Mouse (Mus musculus) spleen, adult 12 weeks (tissue): ENCODE data around the gene 3830406C13Rik.
A peak's percentile ranks its signal among the peaks of the same experiment; 100 is the strongest.
"Not testable (repeated sequence)": the region's sequence is repeated elsewhere in the genome, so short reads cannot be mapped to it uniquely, and the experiment has no call there.

Source experiments
- DNase-seq: peaks from one replicate; pipeline ENCODE4 v3.0.0; 2022; ENCODE audit warnings: low spot score

3830406C13Rik gene

DNA sequence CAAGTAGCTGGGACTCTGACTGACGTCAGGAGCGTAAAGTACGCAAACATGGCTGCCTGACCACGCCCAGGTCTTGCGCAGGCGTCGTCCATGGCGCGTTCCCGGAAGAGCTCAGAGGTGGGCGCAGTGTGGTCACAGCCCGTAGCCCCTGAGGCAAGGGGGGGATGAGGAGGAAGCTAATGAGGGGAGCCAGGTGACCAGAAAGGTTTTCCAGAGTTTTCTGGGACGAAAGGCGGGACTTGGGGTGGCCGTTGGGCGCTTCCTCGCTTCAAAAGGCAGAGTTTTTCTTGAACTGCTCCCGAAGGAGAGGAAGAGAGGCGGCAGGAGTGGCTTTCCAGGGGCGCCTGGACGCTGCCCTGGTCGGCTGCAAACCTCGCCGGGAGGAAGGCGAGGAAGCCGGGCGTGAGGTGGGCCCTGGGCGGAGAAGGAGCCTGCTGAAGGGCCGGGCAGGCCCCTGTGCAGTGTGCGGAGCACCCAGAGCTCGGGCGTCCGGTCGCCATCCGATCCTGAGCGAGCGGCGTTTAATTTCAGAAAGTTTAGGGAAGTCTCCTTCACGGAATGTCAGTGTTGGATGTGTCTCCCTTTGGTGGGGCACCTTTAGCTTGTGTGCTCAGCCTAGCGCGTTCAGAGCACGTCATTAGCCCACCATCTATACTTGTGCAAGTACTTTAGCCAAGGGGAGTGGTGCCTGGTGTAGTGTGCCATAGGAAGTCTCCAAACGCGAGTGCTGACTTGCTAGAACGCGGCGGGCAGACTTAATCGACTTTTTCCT lies at the start of gene 3830406C13Rik:
Gene 3830406C13Rik (plus strand): TSS at position 33 of the 772 bp plus-strand sequence.
- DNase-seq, result peak; percentile 61

DNA sequence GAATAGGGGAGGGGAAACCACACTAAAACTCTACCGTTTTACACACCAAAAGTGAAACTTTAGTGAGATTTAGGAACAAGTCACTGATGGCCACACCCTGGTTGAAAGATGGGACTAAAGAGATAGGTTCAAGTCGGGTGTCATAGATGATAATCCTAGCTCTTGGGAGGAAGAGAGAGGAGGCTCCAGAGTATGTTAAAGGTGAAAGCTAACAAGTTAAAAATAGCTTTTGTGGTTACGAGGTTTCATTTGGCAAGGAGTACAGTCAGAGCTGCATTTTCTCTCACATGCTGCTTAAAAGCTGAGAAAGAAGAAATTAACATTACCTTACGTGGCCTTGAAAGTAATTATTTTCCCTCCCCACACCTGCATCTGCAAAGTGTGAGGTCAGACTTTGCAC lies 40.2 kb upstream of the 3830406C13Rik start:
- no peak for DNase-seq

DNA sequence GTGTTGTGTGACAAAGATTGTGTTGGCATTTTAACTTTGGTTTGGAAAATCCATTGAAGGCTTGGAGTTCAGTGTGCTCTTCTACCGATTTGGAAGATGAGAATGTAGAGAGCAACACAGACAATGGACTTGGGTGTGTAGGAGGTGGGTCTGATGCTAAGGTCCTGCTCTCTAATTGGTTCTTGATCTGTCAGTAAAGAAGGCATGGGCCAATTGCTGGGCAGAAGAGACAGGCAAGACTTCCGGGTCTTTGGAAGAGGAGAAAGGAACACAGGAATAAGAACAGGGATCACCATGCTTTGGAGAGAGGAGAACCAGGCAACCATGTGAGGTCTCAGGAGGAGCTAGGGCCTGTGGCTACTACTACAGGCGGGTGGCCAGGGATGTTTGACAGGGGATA lies 7.9 kb upstream of the 3830406C13Rik start:
- no peak for DNase-seq

DNA sequence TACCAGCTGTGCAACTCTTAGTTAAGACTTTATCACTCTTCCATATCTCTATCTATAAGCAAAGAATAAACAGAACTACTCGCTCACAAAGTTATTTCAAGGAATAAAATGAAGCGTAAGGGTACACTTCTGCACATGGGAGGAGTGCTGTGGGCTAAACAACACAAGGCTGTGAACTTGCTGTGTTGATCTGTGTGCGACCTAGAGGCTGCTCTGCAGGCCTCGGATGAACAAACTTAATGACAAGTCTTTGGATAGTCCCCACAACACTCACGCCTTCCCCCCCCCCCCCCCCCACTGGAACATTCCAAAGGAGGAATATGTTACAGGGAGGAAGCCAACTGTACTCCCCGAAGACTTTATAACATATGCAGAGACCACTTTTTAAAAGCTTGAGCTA lies 332 bp upstream of the 3830406C13Rik start, which contains the start of gene Gm49355:
Gene Gm49355 (plus strand): TSS at position 336 of the 400 bp plus-strand sequence.
- DNase-seq, result no peak

DNA sequence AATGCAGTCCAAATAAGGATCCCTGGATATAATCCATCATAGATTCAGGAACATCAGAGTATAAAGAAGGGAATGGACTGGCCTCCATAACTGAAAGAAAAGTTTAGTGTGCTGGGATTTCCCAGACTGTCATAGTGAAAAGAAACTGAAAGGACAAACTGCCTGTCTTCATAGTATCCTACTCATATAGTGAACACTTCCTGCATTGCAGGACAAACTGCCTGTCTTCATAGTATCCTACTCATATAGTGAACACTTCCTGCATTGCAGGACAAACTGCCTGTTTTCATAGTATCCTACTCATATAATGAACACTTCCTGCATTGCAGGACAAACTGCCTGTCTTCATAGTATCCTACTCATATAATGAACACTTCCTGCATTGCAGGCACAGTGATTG lies 5.8 kb downstream of the 3830406C13Rik start:
- DNase-seq, result not testable (repeated sequence)

DNA sequence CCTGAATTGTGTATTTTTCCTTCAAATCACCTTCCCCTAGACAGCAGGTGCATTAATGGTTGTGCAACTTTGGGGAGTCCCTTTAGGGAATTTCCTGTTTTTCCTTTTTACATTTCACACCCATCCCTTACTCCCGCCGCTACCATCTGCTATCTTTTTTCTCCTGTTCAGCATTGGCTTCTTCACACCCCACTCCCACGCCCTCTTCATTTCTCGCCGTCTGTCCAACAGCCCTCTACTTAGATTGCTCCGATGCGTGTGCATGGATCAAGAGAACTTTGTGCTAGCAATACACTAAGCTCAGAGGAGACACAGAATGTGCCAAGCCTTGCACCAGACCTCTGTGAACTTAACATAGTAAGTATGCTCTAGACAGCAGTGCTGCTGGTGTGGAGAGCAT lies 12.4 kb downstream of the 3830406C13Rik start:
- DNase-seq, result no peak

DNA sequence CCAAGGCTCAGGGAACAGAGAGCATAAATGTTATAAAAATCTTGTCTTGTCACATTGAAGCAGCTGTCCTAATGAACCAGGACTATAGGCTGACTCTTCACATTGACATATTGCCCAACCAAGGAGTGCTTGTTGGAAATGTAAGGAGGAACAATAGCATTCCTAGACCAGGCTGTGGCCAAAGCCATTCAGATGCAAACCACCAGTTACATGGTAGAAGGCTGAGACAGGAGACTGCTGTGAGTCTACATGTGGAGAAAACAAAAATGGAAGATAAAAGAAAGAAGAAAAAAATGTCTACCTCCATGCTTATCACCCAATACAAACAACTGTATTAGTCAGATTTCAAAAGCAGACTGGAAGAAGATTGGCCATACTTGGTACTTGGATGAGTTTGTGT lies 15.2 kb downstream of the 3830406C13Rik start:
- no peak for DNase-seq

DNA sequence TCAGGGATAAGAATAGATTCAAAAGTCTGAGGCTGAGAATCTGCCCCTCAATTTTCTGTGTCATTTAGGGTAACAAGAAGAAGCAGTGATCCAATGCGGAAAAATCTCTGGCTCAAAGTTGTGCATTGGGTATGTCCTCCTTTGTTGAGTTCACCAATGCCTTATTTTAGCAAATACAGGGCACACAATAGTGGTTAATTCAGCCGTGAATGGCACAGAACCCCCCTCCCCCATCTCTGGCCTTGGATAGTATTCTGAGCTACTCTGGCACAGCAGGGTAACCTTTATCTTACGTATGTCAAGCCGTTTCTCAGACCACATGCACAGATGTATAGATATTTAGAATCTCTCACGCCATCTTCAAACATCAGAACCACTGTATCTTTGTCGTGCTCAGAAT lies 15.7 kb downstream of the 3830406C13Rik start:
- DNase-seq, result no peak

DNA sequence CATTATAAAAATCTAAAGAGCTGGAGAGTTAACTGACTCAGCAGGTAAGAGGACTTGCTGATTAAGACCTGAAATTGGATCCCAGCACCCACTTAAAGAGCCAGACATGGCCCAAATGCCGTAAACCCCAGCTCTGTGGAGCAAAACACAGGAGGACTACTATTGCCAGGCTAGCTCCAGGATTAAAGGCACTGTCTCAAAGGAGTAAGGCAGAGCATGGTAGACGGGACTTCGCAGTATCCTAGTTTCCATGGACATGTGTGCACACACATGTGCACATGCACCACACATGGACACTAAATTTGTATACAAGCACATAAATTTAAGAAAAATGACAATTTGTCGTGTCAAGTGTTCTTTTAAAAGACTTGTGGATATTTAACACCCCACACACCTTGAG lies 16.3 kb downstream of the 3830406C13Rik start:
- DNase-seq, result no peak

DNA sequence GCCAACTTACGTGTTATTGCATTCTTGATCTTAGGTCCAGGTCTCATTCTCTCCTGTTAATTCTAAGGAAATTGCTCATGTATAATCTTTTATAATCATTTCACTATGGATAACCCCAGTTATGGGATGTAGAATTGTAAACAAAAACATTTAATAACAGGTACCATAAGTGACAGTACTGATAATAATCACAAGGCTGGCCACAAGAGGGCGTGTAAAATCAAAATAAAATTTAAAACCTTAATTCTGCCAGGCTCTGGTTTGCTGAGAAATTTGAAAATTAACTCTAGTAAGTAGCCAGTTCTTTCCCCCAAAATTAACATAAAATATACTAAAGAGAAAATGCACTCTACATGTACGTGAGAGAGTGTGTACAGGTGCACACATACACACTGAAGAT lies 16.7 kb downstream of the 3830406C13Rik start:
- DNase-seq, result no peak

DNA sequence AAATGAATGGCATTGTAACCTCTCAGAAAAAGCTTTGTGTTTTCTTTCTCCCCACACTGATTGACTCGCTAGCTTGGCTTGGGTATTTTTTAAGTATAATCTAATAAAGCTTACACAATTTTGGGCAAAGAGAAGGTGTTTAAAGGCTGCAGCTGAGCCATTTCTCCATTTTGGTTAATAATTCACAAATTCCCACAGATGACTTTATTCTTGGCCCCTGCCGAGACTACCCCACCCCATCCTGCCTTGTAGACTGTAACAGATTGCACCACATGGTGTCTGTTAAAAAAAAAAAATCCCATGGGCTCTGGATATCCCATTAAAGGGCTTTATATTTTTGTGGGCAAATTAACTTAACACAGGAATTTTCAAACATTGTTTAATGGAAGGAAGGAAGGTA lies 19.1 kb downstream of the 3830406C13Rik start:
- no peak for DNase-seq

DNA sequence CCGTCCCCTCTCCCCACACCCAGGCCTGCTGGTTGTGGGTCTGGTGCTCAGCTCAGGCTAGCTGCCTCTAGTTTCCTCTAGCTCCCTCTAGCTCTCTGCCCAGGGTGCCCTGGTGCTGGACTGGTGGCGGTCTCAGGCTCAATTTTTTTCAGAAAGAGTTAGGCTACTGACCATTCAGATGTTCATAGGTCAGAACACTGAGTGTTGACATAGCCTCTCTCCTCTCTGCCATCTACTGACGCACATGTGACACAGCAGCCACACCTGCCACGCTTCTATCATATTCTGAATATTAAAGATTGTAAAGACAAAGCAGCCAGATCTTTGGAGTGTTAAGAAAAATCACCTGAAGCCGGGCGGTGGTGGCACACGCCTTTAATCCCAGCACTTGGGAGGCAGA lies 49.6 kb downstream of the 3830406C13Rik start:
- no peak for DNase-seq

DNA sequence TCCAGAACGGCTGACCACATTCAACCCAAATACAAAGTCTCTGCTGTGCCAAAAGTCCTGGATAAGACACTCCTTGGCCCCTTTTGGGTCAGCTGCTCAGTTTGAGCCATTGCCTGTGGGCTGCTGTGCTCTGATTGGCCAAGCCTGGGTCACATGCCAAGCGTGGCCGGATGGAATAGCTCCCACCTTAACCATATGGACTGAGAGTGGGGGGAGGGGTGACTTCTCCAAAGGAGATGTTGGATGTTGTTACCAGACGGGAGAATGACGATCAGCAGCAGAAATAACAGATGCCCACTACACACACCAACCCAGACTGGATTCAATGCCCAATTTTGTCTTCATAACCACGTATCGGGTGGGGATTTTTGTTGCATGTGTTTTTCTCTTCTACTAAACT lies 51.0 kb downstream of the 3830406C13Rik start:
- no peak for DNase-seq

DNA sequence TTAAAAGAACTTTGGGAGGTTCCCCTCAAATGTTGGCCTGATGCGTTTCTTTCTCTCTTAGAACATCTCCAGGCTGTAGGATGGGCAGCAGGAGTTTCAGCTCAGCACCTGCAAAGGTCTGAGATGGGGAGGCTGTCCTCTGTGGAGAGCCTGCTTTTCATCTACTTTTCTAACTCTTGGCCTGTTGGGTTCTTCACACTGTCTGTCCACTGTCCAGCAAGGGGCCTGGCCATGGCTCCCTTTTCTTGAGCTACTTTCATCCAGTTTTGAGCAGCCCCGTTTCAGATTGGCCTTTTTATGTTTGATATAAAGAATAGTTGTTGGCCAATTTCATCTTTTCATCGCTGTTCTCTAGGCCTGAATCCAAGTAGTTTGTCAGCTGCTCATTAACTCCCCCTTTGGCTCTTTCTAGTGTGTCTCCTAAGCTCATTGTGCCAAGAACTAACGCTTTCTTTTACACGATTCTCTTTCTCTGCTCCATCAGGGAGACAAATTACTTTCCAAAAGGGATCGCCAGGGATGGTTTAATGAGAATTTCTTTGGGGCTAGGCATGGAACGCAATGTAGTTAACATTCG lies 53.5 kb downstream of the 3830406C13Rik start:
- DNase-seq, result no peak

DNA sequence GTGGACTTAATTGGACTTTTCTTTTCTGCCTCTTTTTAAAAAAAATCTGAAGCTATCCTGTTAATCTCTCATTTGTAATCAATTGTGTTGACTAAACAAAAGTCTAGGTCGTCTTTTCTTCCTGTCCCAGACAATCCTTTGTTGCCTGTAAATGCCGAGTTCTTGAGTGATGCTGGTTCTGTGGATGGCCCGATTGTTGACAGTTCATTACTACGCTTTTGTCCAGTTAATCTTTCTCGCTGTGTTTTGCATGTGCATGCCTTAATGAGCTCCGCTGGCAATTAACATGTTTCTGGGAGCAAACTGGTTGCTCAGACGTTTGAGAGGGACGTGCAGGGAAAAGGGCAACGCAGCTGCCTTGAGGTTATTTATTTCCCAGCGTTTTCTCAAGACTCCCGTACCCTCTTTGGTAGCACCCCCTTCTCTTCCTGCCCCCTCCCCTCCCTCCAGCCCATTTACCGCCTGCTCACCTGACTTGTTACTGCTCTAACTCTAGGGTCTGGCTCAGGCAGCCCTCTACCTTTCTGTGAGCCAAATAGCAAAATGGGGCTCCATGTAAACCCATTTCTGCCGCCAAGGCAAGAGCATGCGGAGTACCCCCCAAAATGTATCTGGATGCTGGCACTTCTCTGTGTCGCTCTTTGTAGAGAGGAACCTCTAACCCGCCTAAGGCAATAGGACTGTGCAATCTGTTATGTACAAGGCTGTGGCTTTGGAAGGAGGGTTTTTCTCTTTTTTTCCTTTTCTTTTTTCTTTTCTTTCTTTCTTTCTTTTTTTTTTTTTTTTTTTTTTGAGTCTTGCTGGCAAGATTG lies 54.2 kb downstream of the 3830406C13Rik start:
- DNase-seq, result no peak

DNA sequence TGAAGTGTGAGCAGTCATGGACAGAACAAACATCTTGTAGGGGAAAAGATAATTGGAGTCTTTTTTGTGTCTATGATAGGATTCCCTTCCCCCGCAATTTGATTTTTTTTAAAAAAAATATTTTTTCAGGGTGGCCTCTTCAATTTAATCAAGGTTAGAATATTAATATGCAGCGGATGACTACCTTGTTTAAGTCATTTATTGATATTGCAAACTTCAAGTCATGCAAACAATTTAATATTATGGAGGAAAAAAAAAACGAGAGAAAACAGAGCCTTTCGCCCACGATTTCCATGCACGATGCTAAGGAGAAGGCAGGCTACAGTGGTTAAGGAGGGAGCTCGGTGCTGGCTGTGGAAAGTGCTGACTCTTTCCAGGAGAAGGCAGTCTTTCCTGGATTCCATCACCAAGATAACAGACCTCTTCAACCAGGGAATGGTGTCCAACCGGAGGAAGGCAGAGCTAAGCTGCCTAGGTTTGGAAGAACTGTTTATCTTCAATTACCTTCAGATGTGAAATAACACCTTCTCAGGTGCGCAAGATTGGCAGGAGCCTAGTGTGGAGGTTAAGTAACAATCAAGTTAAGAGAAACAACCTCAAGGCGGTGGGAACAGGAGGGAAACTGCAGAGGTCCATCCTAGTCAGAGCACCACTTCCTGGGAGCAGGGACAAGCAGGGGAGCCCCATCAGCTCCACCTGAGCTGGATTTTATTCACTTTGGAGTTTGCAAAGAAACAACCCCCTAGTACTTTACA lies 55.0 kb downstream of the 3830406C13Rik start:
- no peak for DNase-seq

DNA sequence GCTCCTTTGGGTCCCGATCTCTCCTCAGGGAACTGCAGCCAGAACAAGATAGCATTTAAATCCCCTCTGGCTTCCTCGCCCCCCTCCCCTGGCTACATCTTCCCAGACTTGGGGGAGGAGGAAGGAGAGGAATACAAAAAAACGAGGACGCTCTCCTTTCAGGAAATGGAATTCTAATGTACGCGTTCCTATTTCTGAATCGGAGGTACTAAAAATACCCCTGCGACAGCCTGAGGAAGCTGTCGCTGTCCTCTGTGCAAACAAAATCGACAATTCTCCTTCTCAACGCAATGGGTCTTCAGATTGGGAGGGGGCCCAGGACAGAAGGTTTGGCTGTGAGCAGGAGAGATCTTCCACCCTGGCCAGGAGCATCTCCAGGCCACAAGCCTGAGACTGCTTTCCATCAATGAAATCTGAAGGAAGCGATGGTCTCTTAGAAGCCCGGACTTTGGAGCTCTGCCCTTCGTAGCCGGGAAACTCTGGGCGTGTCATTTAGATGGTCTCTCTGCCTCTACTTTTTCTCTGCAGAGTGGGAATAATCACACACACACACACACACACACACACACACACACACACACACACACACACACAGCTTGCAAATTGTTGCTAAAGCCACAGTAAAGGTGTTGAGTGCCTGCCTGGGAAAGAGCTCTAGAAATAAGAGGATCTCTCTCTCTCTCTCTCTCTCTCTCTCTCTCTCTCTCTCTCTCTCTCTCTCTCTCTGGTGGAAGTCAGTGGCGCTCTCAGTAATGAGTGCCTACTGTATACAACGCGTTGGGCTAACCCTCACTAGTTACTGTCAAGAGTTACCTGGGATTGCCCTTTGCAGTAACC lies 56.5 kb downstream of the 3830406C13Rik start:
- DNase-seq, result no peak

DNA sequence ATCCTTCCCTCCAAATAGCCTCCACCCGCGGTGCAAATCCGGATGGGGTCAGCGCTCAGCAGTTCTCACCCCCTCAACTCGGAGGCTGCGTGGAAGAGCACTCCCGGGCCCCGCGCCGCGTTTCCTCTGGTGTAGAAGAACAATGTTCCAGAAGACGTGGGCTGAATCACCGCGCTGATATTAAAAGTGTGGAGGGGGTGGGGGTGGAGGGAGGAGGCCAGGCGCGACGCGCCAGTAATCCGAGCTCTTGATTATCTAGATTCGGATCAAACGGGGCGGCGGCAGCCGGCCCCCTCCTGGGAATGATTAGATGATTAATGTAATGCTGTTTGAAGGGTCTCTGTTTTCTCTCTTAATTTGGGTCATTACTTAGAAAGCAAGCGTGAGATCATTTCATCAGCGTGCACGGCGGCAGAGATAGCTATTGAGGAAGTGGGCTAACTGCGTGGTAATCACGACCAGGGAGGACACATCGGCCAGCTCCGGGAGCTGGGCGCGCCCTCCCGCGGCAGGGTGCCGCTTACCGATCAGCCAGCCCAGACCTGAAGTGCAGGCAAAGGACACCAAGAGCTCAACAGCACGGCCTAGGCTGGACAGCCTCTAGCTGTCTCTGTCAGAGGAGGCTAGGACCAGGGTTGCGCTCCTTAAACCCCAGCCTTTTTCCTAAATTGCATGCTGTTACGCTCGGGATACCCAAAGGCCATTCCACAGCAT lies 57.3 kb downstream of the 3830406C13Rik start:
- DNase-seq, result no peak

DNA sequence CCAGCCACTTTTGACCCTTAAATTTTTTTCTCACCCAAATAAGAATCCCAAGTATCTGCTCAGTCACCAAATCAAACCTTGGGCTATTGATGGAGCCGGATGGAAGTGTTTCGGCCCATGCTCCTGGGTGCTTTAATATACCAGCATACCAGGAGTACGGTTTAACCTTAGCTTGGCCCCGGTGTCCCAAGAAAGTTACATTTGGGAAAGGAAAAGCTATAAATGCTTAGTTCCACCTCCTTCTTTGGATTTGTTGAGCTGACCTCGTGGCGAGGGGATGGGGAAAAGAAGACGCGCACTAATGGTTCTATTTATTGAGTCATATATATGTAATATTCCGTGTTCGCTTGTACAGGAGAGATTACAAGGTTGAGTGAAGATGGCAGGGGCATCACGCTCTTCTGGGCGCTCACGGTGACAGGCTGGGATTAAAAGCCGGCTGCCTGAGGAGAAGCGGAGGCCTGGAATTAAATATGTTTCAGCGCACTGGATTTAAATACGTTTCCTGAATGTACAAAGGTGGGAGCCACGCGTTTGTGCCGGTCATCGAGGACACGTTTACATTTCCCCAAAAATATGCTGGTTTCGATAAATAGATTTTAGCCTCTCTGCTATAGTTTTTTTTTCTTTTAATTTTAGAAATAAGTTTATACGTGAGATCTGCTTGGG lies 58.0 kb downstream of the 3830406C13Rik start:
- no peak for DNase-seq
